Mouse (Mus musculus) gastrocnemius, postnatal 10 days (tissue): ENCODE measurements around the gene Vmn2r8. TPM values are rescaled to one million over a fixed set of nuclear protein-coding genes. Genes with fewer than 3 reads are reported as not detected.
"Not testable (repeated sequence)": the region's sequence is repeated elsewhere in the genome, so short reads cannot be mapped to it uniquely, and the experiment has no call there.

Experiments
- DNase-seq: peaks from one replicate; pipeline ENCODE4 v3.0.0; 2021; ENCODE audit warnings: mixed read lengths
- long read RNA-seq, 2 experiments: library from polyadenylated mRNA; stranded (forward); transcript quantifications; one replicate each; pipeline ENCODE4 v2.0.0; 2021
- total RNA-seq, 2 experiments: library from RNA; stranded (reverse); gene quantifications; 2 replicates each; pipeline ENCODE4 v1.2.3; 2021

Gene Vmn2r8
- total RNA-seq = not detected
- long read RNA-seq, experiment 1 = 0 reads
- long read RNA-seq, experiment 2 = 0 reads

GRCm38 (mm10) chr5:108808750-108809149 is at the start of gene Vmn2r8:
Vmn2r8 (minus strand) TSS chr5:108808850.
- DNase-seq = not testable (repeated sequence)

GRCm38 (mm10) chr5:108852501-108852900 is 43.9 kb upstream of the Vmn2r8 start, which contains the start of gene Vmn2r9:
Vmn2r9 (minus strand) TSS chr5:108852601.
- DNase-seq = not testable (repeated sequence)

- no peak for DNase-seq
Observed at GRCm38 (mm10) chr5:108849466-108849865, 40.8 kb upstream of the Vmn2r8 start.

- no peak for DNase-seq
Observed at GRCm38 (mm10) chr5:108836156-108836555, 27.5 kb upstream of the Vmn2r8 start.

GRCm38 (mm10) chr5:108823276-108823675 is 14.6 kb upstream of the Vmn2r8 start:
- DNase-seq = no peak

GRCm38 (mm10) chr5:108803646-108804045 is 5.0 kb downstream of the Vmn2r8 start:
- DNase-seq = no peak

- DNase-seq = not testable (repeated sequence)
Observed at GRCm38 (mm10) chr5:108795263-108795662, 13.4 kb downstream of the Vmn2r8 start, which contains the start of gene Tmed11. Tmed11 (minus strand) TSS chr5:108795363.

- not testable (repeated sequence) for DNase-seq
Observed at GRCm38 (mm10) chr5:108790385-108790784, 18.3 kb downstream of the Vmn2r8 start.

GRCm38 (mm10) chr5:108774630-108775306 is 33.9 kb downstream of the Vmn2r8 start, which contains the start of gene Rnf212:
Rnf212 (minus strand) TSS chr5:108774982.
- no peak for DNase-seq

GRCm38 (mm10) chr5:108760002-108760401 is 48.6 kb downstream of the Vmn2r8 start:
- no peak for DNase-seq

GRCm38 (mm10) chr5:108758396-108758795 is 50.3 kb downstream of the Vmn2r8 start:
- DNase-seq = no peak

- DNase-seq = not testable (repeated sequence)
Observed at GRCm38 (mm10) chr5:108751258-108751657, 57.4 kb downstream of the Vmn2r8 start.

GRCm38 (mm10) chr5:108750328-108751210 is 58.1 kb downstream of the Vmn2r8 start:
- no peak for DNase-seq

GRCm38 (mm10) chr5:108744629-108745028 is 64.0 kb downstream of the Vmn2r8 start:
- no peak for DNase-seq

- DNase-seq = no peak
Observed at GRCm38 (mm10) chr5:108743856-108744255, 64.8 kb downstream of the Vmn2r8 start.

- DNase-seq = no peak
Observed at GRCm38 (mm10) chr5:108742596-108742995, 66.1 kb downstream of the Vmn2r8 start.

- DNase-seq = no peak
Observed at GRCm38 (mm10) chr5:108741844-108742243, 66.8 kb downstream of the Vmn2r8 start.

Other genes starting within 250 kb of the Vmn2r8 start
- 10 to 100 TPM; 19.7 to 23.0 TPM for gene Gak, start 179.1 kb downstream of the Vmn2r8 start, total RNA-seq
- 1 to 10 TPM; 6.8 to 7.8 TPM for gene Tmem175, start 179.1 kb downstream of the Vmn2r8 start, total RNA-seq
- 1 to 10 TPM; 6.3 to 8.0 TPM for gene Idua, start 148.5 kb downstream of the Vmn2r8 start, total RNA-seq
- 1 to 10 TPM; 3.7 to 8.3 TPM for gene Dgkq, start 139.2 kb downstream of the Vmn2r8 start, total RNA-seq
- gene Slc26a1, start 133.3 kb downstream of the Vmn2r8 start, total RNA-seq = under 1 TPM; 0.07 to 0.20 TPM
- 10 to 100 TPM; 67.3 to 80.5 TPM for gene Fgfrl1, start 116.5 kb downstream of the Vmn2r8 start, total RNA-seq
- not detected for gene Rnf212, start 33.9 kb downstream of the Vmn2r8 start, total RNA-seq
- gene Tmed11, start 13.5 kb downstream of the Vmn2r8 start, total RNA-seq = not detected
- gene Vmn2r9, start 43.8 kb upstream of the Vmn2r8 start, total RNA-seq = not detected
- not detected for gene Vmn2r10, start 197.7 kb upstream of the Vmn2r8 start, total RNA-seq